Mouse (Mus musculus) intestine, postnatal 0 days (tissue): ENCODE results near the gene Myo16. TPM values are rescaled to one million over a fixed set of nuclear protein-coding genes. Genes with fewer than 3 reads are reported as not detected.

Experiments
- ATAC-seq: fragments of 200-750 bp; cut with Nextera tagmentation; 2 replicates; pipeline ENCODE4 v1.8.0; 2017; ENCODE audit warnings: mild to moderate bottlenecking, moderate TSS enrichment, moderate library complexity
- H3K27ac ChIP-seq: fragments of 300-500 bp; sonication (generic); 2 replicates; pipeline ENCODE4 v1.5.1; 2014; ENCODE audit warnings: mild to moderate bottlenecking, low read depth, low read length, moderate library complexity
- H3K27me3 ChIP-seq: fragments of 300-500 bp; sonication (generic); replicated peaks from 2 replicates; pipeline ENCODE4 v1.6.1; 2014; ENCODE audit warnings: low read length, mixed read lengths; ENCODE audit not compliant: control insufficient read depth, insufficient read depth
- H3K36me3 ChIP-seq: fragments of 300-500 bp; sonication (generic); 2 replicates; pipeline ENCODE4 v1.6.1; 2014; ENCODE audit warnings: mild to moderate bottlenecking, moderate library complexity; ENCODE audit not compliant: control insufficient read depth, insufficient read depth
- H3K4me1 ChIP-seq: fragments of 300-500 bp; sonication (generic); replicated peaks from 2 replicates; pipeline ENCODE4 v1.6.1; 2014; ENCODE audit warnings: antibody characterized with exemption, low read length, mixed read lengths; ENCODE audit not compliant: control insufficient read depth, insufficient read depth
- H3K4me2 ChIP-seq: fragments of 300-500 bp; sonication (generic); replicated peaks from 2 replicates; pipeline ENCODE4 v1.6.1; 2014; ENCODE audit warnings: low read depth, mild to moderate bottlenecking, moderate library complexity
- H3K4me3 ChIP-seq: fragments of 300-500 bp; sonication (generic); 2 replicates; pipeline ENCODE4 v1.5.1; 2014; ENCODE audit warnings: low read depth, low read length
- H3K9ac ChIP-seq: fragments of 300-500 bp; sonication (generic); 2 replicates; pipeline ENCODE4 v1.6.1; 2014; ENCODE audit warnings: mild to moderate bottlenecking, low read depth, low read length
- H3K9me3 ChIP-seq: fragments of 300-500 bp; sonication (generic); 2 replicates; pipeline ENCODE4 v1.6.1; 2016; ENCODE audit warnings: mixed run types; ENCODE audit not compliant: control insufficient read depth
- CTCF ChIP-seq: sonication (generic); IDR thresholded peaks from 2 replicates; pipeline ENCODE4 v1.5.1; 2016; ENCODE audit warnings: low read depth, mild to moderate bottlenecking, control low read depth, antibody characterized with exemption, moderate library complexity
- WGBS: fragments of 180-500 bp; shearing (Covaris S2); extraction: QIAGEN DNeasy Blood & Tissue Kit; methylation state at CpG from one replicate; pipeline ENCODE4 v1.1.7; 2014; 5-methylcytosine and 5-hydroxymethylcytosine counted together
- polyA plus RNA-seq: library from polyadenylated mRNA; unstranded; fragments of >200 nt; fragmentation: Nextera tagmentation; extraction: Ambion mirVana; gene quantifications from 2 replicates; pipeline ENCODE4 v1.2.1, GENCODE M21; 2015

The Myo16 gene
- polyA plus RNA-seq, 1 experiment from 2014 or later = not detected

DNA sequence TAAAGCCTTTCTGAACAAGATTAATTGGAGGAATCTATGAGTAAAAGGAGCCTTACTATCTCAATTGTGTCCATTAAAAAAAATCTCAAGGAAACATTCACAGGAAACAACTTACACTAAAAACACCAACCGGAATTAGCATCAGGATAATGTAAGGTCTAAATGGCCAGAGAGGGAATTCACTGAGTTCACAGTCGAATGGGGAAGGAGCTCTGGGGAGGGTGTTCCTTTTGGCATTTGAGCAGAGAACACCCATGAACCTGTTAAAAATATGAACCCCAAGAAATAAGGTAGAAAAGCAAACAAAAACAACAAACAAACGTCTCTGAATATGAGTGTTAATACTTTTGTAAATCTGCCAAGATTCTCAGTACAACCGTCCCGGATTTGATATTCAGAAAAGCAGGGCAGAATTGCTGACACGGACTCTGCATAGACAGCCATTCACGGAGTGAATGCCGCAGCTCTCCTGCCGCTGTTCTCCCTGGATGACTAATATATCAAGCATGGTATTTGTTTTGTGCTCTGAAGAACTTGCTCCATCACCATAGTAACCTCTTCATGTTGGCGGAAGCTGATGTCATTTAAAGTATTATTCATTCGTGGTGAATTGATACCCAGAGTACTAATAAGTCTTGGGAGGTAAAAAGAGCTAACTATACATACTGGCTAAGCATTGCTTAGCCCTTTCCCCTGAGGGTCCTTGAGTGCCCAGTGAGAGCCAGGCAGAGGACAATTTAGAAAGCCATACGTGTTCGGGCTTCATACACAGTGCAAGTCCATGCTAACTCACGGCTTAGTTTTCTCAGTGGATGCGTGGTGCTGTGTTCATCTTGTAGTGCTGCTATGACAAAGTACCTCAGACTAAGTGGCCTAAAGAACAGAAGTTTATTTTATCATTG lies 22.9 kb upstream of the Myo16 start:
- Histone ChIP-seq H3K27ac (no peak overlapping the region), H3K4me2 (no peak overlapping the region), H3K9ac (no peak overlapping the region), H3K4me1 (no peaks in the 10 kb centered on the region), H3K27me3 (no peaks in the 10 kb centered on the region), H3K36me3 (no peaks in the 10 kb centered on the region), H3K4me3 (no peak overlapping the region), H3K9me3 (no peaks in the 10 kb centered on the region)
- no peak for TF ChIP-seq CTCF
- no peak for ATAC-seq
- 51% methylated on average over 15 of the region's 15 CpGs for WGBS

DNA sequence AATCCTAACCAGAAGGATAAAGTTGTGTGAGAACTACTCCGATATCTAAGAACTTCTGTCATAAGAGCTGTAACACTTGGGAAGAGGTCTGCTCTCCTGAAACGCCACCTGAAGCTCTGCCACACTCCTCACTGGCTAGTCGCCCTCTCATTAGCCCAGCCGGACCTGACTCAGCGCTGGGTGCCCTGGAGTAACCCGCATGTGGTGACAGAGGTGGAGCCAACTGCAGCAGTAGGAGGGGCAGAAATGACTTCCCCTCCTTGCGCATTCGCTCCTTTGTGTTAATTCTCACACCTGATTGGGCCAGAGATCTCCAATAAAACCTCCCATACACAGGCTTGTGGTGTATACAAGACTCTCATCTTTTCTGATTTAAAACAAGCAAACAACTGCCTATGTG lies 14.2 kb upstream of the Myo16 start:
- no peak overlapping the region for H3K4me3 ChIP-seq
- H3K27me3 ChIP-seq = no peaks in the 10 kb centered on the region
- H3K9ac ChIP-seq = no peak overlapping the region
- no peaks in the 10 kb centered on the region for H3K9me3 ChIP-seq
- no peak overlapping the region for H3K27ac ChIP-seq
- ATAC-seq = no peak
- TF ChIP-seq CTCF = no peak
- no peak overlapping the region for H3K4me2 ChIP-seq
- H3K4me1 ChIP-seq = no peaks in the 10 kb centered on the region
- H3K36me3 ChIP-seq = no peaks in the 10 kb centered on the region
- WGBS = 42% methylated on average over 8 of the region's 8 CpGs

DNA sequence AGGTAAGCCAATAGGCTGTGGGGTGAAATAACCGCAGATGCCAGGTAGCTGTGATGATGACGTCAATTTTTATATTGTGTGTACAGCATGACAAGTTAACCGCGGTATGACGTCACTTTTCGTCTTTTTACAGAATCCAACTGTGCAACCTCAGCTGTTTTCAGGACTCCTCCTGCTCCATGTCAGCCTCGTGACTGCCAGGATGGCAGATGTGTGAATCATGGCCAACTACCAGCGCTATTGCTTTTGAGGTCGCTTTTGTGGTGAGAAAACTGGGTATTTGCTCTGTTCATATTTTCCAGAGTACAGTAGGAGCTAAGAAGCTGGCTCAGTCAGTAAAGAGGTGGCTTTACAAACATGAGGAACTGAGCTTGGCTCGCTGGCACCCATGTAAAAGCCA lies 9.8 kb upstream of the Myo16 start:
- Histone ChIP-seq H3K9me3 (no peaks in the 10 kb centered on the region), H3K4me1 (no peaks in the 10 kb centered on the region), H3K27ac (no peak overlapping the region), H3K36me3 (no peaks in the 10 kb centered on the region), H3K4me2 (no peak overlapping the region), H3K4me3 (no peak overlapping the region), H3K9ac (no peak overlapping the region), H3K27me3 (no peaks in the 10 kb centered on the region)
- TF ChIP-seq CTCF = no peak
- WGBS = 84% methylated on average over 10 of the region's 10 CpGs
- ATAC-seq = no peak

DNA sequence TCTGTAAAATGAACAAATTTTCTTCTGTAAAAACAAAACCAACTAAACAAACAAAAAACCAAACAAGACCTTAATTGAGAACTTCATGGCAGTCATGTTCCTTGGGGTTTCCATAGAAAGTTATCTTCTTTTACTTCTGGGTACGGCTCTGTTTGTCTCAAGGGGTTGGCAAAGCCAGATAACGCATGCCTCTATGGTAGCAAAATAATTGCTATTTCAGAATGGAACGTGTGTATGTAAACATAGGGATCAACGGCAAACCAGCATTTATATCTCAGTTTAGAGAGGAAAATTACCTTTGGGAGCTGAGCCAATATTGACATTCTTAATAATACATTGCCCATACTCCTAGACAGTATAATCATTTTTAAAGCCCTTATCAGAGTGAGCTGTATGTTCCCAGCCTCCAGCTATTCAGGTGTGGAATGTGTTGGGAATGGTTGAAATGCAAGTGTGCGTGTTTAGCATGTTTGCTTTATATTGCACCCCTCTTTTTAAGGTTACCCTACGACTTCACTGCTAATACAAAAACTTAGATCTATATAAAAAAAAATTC lies 1.9 kb upstream of the Myo16 start:
- WGBS = 33% methylated on average over 6 of the region's 6 CpGs
- Histone ChIP-seq H3K9me3 (no peaks in the 10 kb centered on the region), H3K36me3 (no peaks in the 10 kb centered on the region), H3K4me1 (no peaks in the 10 kb centered on the region), H3K4me2 (no peak overlapping the region), H3K27me3 (peaks cover 13% of the 10 kb centered on the region), H3K4me3 (no peak overlapping the region), H3K27ac (no peak overlapping the region), H3K9ac (no peak overlapping the region)
- no peak for TF ChIP-seq CTCF
- no peak for ATAC-seq

DNA sequence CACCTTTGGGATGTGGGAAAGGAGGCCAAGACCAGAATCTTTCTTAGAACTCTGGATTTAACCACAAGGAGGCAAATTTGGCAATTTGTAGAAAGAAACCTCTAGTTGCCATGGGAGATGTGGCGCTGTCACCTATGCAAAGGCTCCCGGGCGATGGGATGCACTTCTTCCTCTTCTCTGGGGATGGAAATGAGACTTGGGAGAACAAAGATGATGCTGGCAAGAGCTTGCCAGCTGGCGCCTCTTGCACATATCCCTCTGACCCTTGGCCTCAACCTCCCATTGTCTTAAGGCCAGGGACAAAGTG lies 681 bp downstream of the Myo16 start:
- peaks cover 13% of the 10 kb centered on the region for H3K27me3 ChIP-seq
- H3K4me3 ChIP-seq = peak overlapping the region; percentile 41
- peak overlapping the region; percentile 72 for H3K4me2 ChIP-seq
- no peak overlapping the region for H3K27ac ChIP-seq
- H3K36me3 ChIP-seq = no peaks in the 10 kb centered on the region
- no peaks in the 10 kb centered on the region for H3K9me3 ChIP-seq
- no peak for TF ChIP-seq CTCF
- WGBS = 27% methylated on average over 4 of the region's 4 CpGs
- no peak overlapping the region for H3K9ac ChIP-seq
- no peak for ATAC-seq
- no peaks in the 10 kb centered on the region for H3K4me1 ChIP-seq

DNA sequence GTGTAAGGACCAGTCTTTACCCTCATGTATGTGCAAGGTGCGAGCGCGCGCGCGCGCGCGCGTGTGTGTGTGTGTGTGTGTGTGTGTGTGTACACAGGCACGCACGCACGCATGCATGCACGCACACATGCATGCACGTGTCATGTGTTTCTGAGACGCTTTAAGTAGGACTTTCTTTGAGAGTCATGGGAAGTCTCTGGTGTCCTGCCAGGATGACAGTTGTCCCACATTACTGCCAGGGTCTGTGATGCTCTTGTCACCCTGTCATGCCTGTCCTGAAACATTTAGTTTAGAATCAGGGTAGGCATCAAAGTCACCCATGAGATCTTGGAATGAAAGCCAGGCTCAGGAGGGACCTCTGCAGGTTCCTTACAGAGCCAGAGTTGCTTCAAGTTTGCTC lies 1.4 kb downstream of the Myo16 start:
- no peak overlapping the region for H3K27ac ChIP-seq
- no peaks in the 10 kb centered on the region for H3K4me1 ChIP-seq
- no peak overlapping the region for H3K4me3 ChIP-seq
- H3K36me3 ChIP-seq = no peaks in the 10 kb centered on the region
- no peak for ATAC-seq
- no peak for TF ChIP-seq CTCF
- H3K9me3 ChIP-seq = no peaks in the 10 kb centered on the region
- no peak overlapping the region for H3K9ac ChIP-seq
- no peak overlapping the region for H3K4me2 ChIP-seq
- 96% methylated on average over 16 of the region's 16 CpGs for WGBS
- H3K27me3 ChIP-seq = peaks cover 13% of the 10 kb centered on the region
